Mouse (Mus musculus): ENCODE data around the gene Fbxo9. TPM values are rescaled to one million over a fixed set of nuclear protein-coding genes. Genes with fewer than 3 reads are reported as not detected.
"Not testable (repeated sequence)": the region's sequence is repeated elsewhere in the genome, so short reads cannot be mapped to it uniquely, and the experiment has no call there.

The Fbxo9 gene
- total RNA-seq, 2 experiments from 2014 or later, result 80.3 to 85.6 TPM

DNA sequence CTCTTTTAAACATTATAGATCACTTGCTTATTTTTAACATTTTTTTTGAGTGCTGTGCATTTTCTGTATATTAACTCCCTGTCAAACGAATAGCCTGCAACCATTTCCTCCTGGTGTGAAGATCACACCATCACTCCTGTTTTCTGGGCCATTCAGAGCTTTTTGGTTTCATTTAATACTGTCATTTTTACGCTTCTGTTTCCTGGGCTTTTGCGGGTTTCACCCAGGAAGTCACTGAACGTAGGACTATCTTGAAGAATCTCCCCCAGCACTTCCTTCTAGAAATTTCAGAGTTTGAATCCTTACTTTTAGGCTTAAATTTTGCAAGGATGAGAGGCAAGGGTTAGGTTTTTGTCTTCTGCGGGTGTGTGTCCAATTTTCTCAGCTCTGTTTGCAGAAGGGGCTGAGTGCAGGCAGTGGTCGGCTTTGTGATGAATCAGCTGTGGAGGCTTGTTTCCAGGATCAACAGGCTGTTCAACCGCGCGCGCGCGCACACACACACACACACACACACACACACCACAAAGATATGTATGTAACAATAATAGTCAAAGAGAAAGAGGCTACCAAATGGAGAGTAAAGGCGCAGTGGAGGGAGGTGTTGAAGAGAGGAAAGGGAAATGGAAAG is 35.0 kb downstream of the Fbxo9 start:
- no peak for DNase-seq
- intact Hi-C loops (cut with DNase I), result no loop called here

DNA sequence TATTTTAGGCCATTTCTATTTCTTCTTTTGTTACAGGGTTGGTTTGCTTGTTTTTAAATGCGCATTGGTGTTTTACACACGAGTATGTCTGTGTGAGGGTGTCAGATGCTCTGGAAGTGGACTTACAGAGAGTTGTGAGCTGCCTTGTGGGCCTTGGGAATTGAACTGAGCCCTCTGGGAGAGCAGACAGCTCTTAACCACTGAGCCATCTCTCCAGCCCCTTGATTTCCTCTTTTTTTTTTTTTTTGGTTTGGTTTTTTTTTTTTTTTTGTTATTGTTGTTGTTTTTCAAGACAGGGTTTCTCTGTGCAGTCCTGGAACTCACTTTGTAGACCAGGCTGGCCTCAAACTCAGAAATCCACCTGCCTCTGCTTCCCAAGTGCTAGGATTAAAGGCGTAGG is 35.6 kb downstream of the Fbxo9 start:
- DNase-seq; intact Hi-C loops (cut with DNase I): not testable (repeated sequence)

DNA sequence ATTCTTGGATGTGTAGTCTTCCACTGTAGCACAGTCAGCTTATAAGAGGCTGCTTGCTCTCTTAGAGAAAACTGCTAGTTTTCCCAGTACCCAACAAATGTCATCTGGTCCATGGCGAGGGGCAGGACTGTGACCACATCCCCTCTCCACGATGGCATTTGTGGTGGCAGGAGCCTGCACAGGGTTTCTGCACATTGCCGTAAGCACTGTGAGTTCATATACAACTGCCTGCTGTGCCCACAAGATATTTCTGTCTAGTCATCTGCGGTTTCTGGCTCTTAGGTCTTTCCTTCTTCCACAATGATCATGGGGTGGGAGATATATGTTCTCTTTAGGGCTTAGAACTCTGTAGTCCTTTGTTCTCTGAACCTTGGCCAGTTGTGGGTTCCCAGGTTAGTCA is 37.2 kb downstream of the Fbxo9 start:
- no peak for DNase-seq
- intact Hi-C loops (cut with DNase I), result no loop called here

DNA sequence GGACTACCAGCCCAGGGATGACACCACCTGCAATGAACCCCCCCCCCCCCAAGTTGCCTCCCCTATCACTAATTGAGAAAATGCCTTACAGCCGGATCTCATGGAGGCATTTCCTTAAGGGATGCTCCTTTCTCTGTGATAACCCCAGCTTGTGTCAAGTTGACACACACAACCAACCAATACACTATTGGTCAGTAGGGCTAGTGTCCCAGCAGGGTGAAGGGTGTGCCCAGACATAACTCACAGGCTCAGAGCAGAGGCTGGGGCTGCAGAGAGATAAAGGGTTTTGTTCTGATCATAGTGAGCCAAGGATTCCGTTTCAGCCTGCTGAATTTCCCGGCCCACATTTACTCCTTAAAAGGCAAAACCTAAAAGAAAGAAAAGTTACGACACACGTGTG is 38.4 kb downstream of the Fbxo9 start:
- intact Hi-C loops (cut with DNase I), result no loop called here
- DNase-seq, result no peak

DNA sequence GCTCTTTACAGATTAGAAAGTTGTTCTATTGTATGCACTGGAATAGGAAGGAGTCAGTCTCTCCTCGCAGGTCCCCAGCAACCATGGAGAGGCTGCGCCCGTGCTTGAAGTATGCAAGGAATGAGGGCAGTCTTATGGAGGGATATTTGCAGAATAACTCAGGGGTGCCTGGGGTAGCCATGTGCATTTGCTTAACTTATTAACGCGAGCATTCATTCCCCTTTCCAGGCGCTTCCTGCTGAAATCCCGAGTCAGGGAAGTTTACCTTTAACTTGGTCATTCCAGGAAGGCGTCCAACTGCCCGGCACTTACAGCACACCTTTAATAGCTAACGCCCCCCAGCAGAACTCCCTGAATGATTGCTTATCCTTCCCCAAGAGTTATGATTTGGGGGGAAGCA is 44.7 kb downstream of the Fbxo9 start:
- DNase-seq, result no peak
- intact Hi-C loops (cut with DNase I), result no loop called here

DNA sequence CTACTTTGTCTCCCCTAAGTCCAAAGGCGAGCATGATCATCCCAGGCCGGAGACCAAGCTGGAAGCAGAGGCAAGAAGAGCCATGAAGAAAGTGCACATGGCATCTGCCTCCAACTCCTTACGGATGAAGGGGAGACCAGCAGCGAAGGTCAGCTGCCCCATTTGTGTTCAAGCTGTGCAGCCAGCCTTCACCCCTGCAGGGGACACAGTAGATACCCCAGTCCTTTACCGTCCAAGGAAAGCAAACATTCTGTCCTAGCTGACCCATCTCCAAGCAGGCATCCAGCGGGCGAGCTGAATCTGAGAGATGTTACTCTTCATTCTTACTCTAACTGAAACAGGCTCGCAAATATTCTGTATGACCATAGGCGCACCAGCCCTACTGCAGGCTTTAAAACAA is 46.5 kb downstream of the Fbxo9 start:
- no peak for DNase-seq
- intact Hi-C loops (cut with DNase I), result no loop called here

GRCm38 (mm10) chr9:78059525-78060120 is 49.2 kb downstream of the Fbxo9 start:
- no peak for DNase-seq
- intact Hi-C loops (cut with DNase I), result no loop called here

GRCm38 (mm10) chr9:78054298-78054697 is 54.6 kb downstream of the Fbxo9 start:
- intact Hi-C loops (cut with DNase I), result no loop called here
- DNase-seq, result no peak

DNA sequence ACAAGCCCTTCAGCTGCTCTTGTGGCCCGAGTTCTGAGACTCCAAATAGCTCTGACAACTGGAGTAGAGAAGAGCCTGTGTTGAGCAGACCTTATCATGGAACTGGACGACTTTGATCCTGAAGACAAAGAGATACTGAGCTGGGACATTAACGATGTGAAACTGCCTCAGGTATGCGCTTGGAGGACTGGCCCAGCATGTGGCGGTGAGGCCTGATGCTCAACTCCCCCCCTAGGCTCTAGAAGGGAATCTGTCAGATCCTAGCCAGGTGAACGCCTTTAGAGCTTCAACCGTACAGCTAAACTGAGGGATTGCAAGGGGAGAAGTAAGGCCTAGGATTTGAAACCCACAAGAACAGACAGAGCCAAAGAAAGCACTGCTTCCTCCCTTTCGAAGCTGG is 55.0 kb downstream of the Fbxo9 start:
- DNase-seq, result no peak
- intact Hi-C loops (cut with DNase I), result no loop called here

DNA sequence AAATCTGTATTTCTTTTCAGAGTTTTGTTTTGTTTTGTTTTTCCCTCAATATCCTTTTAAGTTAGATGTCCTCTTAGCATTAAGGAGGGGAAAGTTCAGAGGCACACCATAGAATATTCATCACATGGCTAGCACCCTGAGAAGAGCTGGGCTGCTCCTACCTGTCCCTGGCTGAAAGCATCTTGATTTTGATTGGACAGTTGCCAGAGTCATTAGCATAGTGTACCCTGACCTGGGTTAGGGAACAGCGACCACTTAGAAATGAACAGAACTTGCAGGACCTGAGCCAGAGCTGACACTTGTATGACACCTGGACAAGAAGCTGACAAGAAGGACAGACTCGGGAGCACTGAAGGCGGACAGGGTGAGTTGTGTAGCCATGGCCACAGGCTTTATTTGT is 57.2 kb downstream of the Fbxo9 start, which contains the start of gene Gcm1:
Gene Gcm1 (plus strand): TSS at position 248 of the 400 bp plus-strand sequence.
- DNase-seq, result no peak
- intact Hi-C loops (cut with DNase I), result no loop called here

- intact Hi-C loops (cut with DNase I), result no loop called here
- no peak for DNase-seq
Measured at GRCm38 (mm10) chr9:78050452-78050970, 58.4 kb downstream of the Fbxo9 start.

DNA sequence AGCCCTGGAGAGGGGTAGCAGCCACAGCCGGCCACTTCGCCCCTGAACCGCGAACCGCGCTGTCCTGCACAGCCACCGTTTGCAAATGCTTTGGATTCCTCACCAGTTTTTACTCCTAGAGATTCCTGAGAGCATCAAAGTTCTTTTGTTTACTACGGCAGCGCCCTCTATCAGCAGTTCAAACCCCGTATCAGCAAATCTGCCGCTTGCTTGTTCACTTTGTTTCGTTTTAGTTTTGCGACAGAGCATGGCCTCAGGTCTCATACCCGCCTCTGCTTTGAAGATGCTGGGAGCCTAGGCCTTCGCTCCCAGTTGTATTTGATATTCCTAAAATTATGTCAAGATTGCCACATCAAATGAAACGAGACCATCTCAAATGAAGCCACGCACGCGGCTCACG is 62.1 kb downstream of the Fbxo9 start:
- intact Hi-C loops (cut with DNase I), result no loop called here

GRCm38 (mm10) chr9:78045171-78045570 is 63.7 kb downstream of the Fbxo9 start:
- intact Hi-C loops (cut with DNase I), result no loop called here
- no peak for DNase-seq

More for the DNA sequence above, 62.1 kb downstream of the Fbxo9 start:
- no peak for DNase-seq

DNA sequence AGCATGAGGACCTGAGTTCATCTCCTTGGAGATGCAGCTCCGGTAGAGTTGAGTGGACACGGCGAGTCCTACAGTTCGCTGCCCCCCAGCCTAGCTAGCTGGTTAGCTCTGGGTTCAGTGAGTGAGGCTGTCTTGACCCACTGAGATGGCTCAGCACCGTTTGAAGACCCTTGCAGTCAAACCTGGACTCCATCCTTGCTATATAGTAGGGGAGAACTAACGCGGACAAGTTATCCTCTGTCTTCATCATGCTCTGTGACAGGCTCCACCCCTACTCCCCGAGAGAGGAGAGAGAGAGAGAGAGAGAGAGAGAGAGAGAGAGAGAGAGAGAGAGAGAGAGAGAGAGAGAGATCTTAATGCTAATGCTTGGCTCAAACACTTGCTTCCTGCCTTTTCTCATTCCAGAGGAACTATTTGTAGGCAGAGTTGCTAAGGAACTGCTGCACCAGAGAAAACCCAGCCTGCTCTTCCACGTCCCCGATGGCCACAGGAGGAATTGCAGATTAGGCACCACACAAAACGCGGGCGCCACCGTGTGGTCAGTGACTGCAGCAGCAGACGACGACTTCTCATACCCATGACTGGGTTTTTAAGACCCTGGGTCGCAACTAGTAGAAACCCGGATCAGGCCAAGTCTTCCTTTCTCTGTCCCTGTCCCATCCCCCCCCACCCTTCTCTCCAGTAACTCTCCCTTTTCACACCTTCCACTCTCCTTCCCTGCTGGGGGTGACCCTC is 69.9 kb downstream of the Fbxo9 start:
- intact Hi-C loops (cut with DNase I), result no loop called here

DNA sequence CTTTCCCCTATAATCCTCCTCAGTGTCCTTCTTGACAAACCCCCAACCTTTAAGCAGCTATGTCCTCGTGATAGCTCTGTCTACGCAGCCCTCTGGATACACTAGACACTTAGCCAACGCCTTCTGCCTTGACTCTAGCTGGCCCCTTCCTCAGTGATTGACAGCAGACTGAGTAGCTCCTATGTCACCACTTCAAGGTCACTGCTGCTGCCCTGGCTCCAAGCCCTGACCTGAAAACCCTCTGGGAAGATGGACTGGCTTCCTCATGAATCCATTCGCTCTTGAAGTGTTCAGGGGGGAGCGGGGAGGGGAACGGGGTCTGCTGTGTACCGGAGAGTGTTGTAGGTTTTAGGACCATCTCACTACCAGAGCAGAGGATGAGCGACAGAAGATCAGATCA is 73.0 kb downstream of the Fbxo9 start:
- intact Hi-C loops (cut with DNase I), result no loop called here
- DNase-seq, result no peak

More for the DNA sequence above, 69.9 kb downstream of the Fbxo9 start:
- DNase-seq, result peak; percentile 77

GRCm38 (mm10) chr9:78035296-78035695 is 73.6 kb downstream of the Fbxo9 start:
- intact Hi-C loops (cut with DNase I), result no loop called here
- DNase-seq, result no peak

- no peak for DNase-seq
- intact Hi-C loops (cut with DNase I), result no loop called here
Measured at GRCm38 (mm10) chr9:78032930-78033329, 75.9 kb downstream of the Fbxo9 start.

Other genes with a start within 250 kb of the Fbxo9 start
- gene Elovl5, start 191.7 kb downstream of the Fbxo9 start, total RNA-seq (2021), result 10 to 100 TPM; 62.7 to 65.3 TPM
- not detected for gene Gcm1, start 57.1 kb downstream of the Fbxo9 start, total RNA-seq (2021)
- gene Ick, start 127 bp upstream of the Fbxo9 start, total RNA-seq (2021), result 10 to 100 TPM; 59.9 to 64.0 TPM
- gene Gsta4, start 73.7 kb upstream of the Fbxo9 start, total RNA-seq (2021), result 10 to 100 TPM in 1 of 2 experiments, 1 to 10 TPM in 1; 9.8 to 10.4 TPM
- gene Gsta1, start 121.6 kb upstream of the Fbxo9 start, total RNA-seq (2021), result not detected
- gene Gm3776, start 148.1 kb upstream of the Fbxo9 start, total RNA-seq (2021), result not detected
- gene Gm10639, start 180.9 kb upstream of the Fbxo9 start, total RNA-seq (2021), result not detected
- not detected for gene Omt2a, start 205.7 kb upstream of the Fbxo9 start, total RNA-seq (2021)
- not detected for gene Omt2b, start 218.5 kb upstream of the Fbxo9 start, total RNA-seq (2021)
- gene Gsta2, start 246.7 kb upstream of the Fbxo9 start, total RNA-seq (2021), result not detected

All from left cerebral cortex, postnatal 4 days (tissue).